Mouse (Mus musculus): Measurements from ENCODE around the gene Bcl2l2. TPM values are rescaled to one million over a fixed set of nuclear protein-coding genes. Genes with fewer than 3 reads are reported as not detected.
A peak's percentile ranks its signal among the peaks of the same experiment; 100 is the strongest.

The Bcl2l2 gene
- total and polyA plus RNA-seq, 3 experiments, result 12.5 to 18.8 TPM; not detected in 1

DNA sequence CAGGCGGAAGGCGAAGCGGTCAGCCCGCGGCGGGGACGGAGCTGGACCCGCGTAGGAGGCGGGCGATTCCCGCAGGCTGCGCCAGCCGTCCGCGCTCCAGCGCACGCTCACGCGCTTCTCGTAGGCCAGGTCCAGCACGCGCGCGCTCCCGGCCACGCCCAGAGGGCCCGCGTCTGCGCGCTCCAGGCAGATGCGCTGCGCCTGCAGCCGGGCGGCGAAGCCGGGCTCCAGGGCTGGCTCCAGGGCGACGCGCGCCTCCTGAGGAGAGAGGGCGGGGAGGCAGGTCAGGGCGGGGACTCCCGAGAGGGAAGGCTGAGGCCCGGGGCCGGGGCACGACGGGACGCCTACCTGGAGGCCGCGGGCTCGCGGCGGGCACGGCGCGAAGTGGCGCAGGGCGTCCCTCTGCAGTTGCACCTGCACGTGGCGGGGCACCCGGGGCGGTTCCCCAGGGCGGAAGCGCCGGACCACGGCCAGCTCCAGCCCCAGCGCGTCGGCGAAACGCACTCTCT lies 6.6 kb upstream of the Bcl2l2 start:
- TF ChIP-seq KAT2A (conservative IDR thresholded peaks at IDR 0.05; ENCODE audit: low read depth, low read length) (no peak), MAZ (IDR thresholded peaks at IDR 0.05; ENCODE audit: low read depth, low read length) (peak; percentile 39; the same call in 1 of the 2 replicates), HCFC1 (IDR thresholded peaks at IDR 0.05; ENCODE audit: low read depth, low read length) (peak; percentile 66), SIN3A (IDR thresholded peaks at IDR 0.05; ENCODE audit: low read length) (peak; percentile 41; the same call in 1 of the 2 replicates), NRF1 (IDR thresholded peaks at IDR 0.05; ENCODE audit: insufficient read depth, low read depth, low read length, poor library complexity, severe bottlenecking) (peak; percentile 80), TBP (IDR thresholded peaks at IDR 0.05; ENCODE audit: low read depth, low read length) (0 out of 2 replicates have a peak, but pooled peaks have one; percentile 5), RCOR1 (IDR thresholded peaks at IDR 0.05; ENCODE audit: low read depth, low read length) (no peak), ELF1 (IDR thresholded peaks at IDR 0.05; ENCODE audit: low read depth, low read length) (0 out of 2 replicates have a peak, but pooled peaks have one; percentile 8), POLR2AphosphoS2 (IDR thresholded peaks at IDR 0.05; ENCODE audit: low read length) (peak; percentile 50; the same call in 1 of the 2 replicates), MYB (IDR thresholded peaks at IDR 0.05; ENCODE audit: low read depth, low read length) (no peak), MYC (IDR thresholded peaks at IDR 0.05; ENCODE audit: low read depth, low read length) (peak; percentile 59; the same call in 1 of the 2 replicates), USF1 (IDR thresholded peaks at IDR 0.05; ENCODE audit: low read depth, low read length) (peak; percentile 32; the same call in 1 of the 2 replicates), UBTF (IDR thresholded peaks at IDR 0.05; ENCODE audit: borderline replicate concordance, insufficient read depth, low read depth, low read length) (peak; percentile 90; the same call in 1 of the 2 replicates), TCF12 (IDR thresholded peaks at IDR 0.05; ENCODE audit: low read depth, low read length) (peak; percentile 38; the same call in 1 of the 2 replicates), ZC3H11A (IDR thresholded peaks at IDR 0.05; ENCODE audit: low read depth, low read length) (no peak), SMC3 (IDR thresholded peaks at IDR 0.05; ENCODE audit: low read depth, low read length) (no peak), BHLHE40 (IDR thresholded peaks at IDR 0.05; ENCODE audit: borderline replicate concordance, low read depth, low read length) (peak; percentile 54; the same call in 1 of the 2 replicates), MXI1 (IDR thresholded peaks at IDR 0.05; ENCODE audit: low read depth, low read length) (peak; percentile 81; the same call in 1 of the 2 replicates), EP300 (IDR thresholded peaks at IDR 0.05; ENCODE audit: low read depth in 1 of 2, low read length in 2 of 2) (no peak), MEF2A (IDR thresholded peaks at IDR 0.05; ENCODE audit: extremely low read depth, insufficient replicate concordance, low read depth, low read length, poor library complexity, severe bottlenecking) (no peak), NELFE (IDR thresholded peaks at IDR 0.05; ENCODE audit: low read depth, low read length) (peak; percentile 77), E2F4 (IDR thresholded peaks at IDR 0.05; ENCODE audit: borderline replicate concordance, low read depth, low read length) (no peak; the same call in 1 of the 2 replicates), MAX (IDR thresholded peaks at IDR 0.05; ENCODE audit: low read length) (peak; percentile 69), POLR2A (IDR thresholded peaks at IDR 0.05; ENCODE audit: control insufficient read depth in 1 of 2, insufficient read depth in 1 of 2, low read depth in 1 of 2, low read length in 2 of 2, poor library complexity in 1 of 2) (peak; percentile 55 to 77; a peak in 3 of 4 replicates), MAFK (IDR thresholded peaks at IDR 0.05; ENCODE audit: borderline replicate concordance, low read depth, low read length) (no peak)

More for the DNA sequence above, 6.6 kb upstream of the Bcl2l2 start:
- Histone ChIP-seq H3K79me2 (ENCODE audit: control insufficient read depth, insufficient read depth, low read length, poor library complexity) (peaks cover 2% of the 10 kb centered on the region; the same call in 1 of the 2 replicates), H3K4me3 (ENCODE audit: control insufficient read depth in 1 of 2, insufficient read depth in 1 of 2, low read depth in 2 of 2, low read length in 2 of 2) (peak overlapping the region; percentile 90 to 92), H3K9me3 (replicated peaks; ENCODE audit: insufficient read depth, low read length) (no peaks in the 10 kb centered on the region), H3K27ac (ENCODE audit: control insufficient read depth, low read depth, low read length) (no peak overlapping the region), H3K27me3 (ENCODE audit: control insufficient read depth in 1 of 2, insufficient read depth in 2 of 2, low read length in 2 of 2) (no peaks in the 10 kb centered on the region), H3K36me3 (ENCODE audit: control insufficient read depth in 1 of 2, insufficient read depth in 2 of 2, low read length in 2 of 2) (peaks cover 0 to 9% of the 10 kb centered on the region in 2 experiments; a peak in 1 of 4 replicates), H3K9ac (ENCODE audit: control insufficient read depth, low read depth, low read length, poor library complexity, severe bottlenecking) (peak overlapping the region; percentile 90), H3K4me1 (ENCODE audit: control insufficient read depth in 1 of 2, insufficient read depth in 2 of 2, low read length in 2 of 2) (peaks cover 3 to 11% of the 10 kb centered on the region in 2 experiments)
- DNase-seq (ENCODE audit: low read depth, low spot score), result peak; percentile 96
